Mouse (Mus musculus): Measurements from ENCODE around the gene Kctd11.

DNA sequence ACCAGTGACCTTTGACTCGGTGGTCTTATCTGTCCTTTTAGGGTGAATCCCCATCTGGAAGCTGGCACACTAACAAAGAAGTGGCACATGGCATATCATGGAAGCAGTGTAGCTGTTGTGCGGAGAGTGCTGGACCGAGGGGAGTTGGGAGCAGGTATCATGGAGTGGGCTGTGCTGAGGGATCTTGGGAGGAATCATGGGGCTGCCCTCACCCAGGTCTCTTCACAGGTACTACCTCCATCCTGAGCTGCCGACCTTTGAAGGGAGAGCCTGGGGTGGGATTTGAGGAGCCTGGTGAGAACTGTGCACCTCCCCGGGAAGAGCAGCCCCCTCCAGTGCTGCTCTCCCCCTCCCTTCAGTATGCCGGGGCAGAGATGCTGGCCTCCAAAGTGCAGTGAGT, 30.5 kb upstream of the Kctd11 start:
- no peak for TF ChIP-seq ZNF384 (IDR thresholded peaks at IDR 0.05; ENCODE audit: low read depth, low read length)
- TF ChIP-seq ZC3H11A (IDR thresholded peaks at IDR 0.05; ENCODE audit: borderline replicate concordance, low read depth, low read length) = no peak
- TF ChIP-seq MAFK (IDR thresholded peaks at IDR 0.05; ENCODE audit: insufficient read depth, low read depth, low read length) = no peak
- TF ChIP-seq CHD2 (IDR thresholded peaks at IDR 0.05; ENCODE audit: low read depth, low read length) = no peak

Data from ES-E14 (cell line).